17 mouse cellular contexts compared by ENCODE assay signal in genomic region chr3:110460192-110460591, GRCm38 (mm10).
"Had no signal": no experiment of that assay in that cellular context is flagged by ENCODE, and none has a peak within 500 bp of the region (broad histone marks: within the 10 kb centered on the region; RNA-seq: fewer than 3 reads in every experiment).

No protein-coding gene starts in this region.

- ATAC-seq: lung, postnatal 0 days; midbrain, embryonic 13.5 days; midbrain, embryonic 15.5 days had no signal

- H3K9me3 ChIP-seq: lung, embryonic 15.5 days; midbrain, embryonic 13.5 days; midbrain, embryonic 15.5 days; neural tube, embryonic 12.5 days; stomach, embryonic 15.5 days had no signal

- H3K4me2 ChIP-seq: lung, embryonic 15.5 days; midbrain, embryonic 11.5 days; midbrain, embryonic 13.5 days; midbrain, embryonic 15.5 days; neural tube, embryonic 12.5 days; stomach, embryonic 15.5 days had no signal

- H3K9ac ChIP-seq: lung, embryonic 15.5 days; midbrain, embryonic 13.5 days; midbrain, embryonic 15.5 days; neural tube, embryonic 12.5 days; stomach, embryonic 15.5 days had no signal

- H3K4me1 ChIP-seq: lung, embryonic 15.5 days; megakaryocyte, embryonic 14.5 days; midbrain, embryonic 13.5 days; midbrain, embryonic 15.5 days; neural tube, embryonic 12.5 days; stomach, embryonic 15.5 days had no signal

- H3K27ac ChIP-seq: lung, embryonic 15.5 days; macrophage; midbrain, embryonic 13.5 days; midbrain, embryonic 15.5 days; neural tube, embryonic 12.5 days; stomach, embryonic 15.5 days; stomach, postnatal 0 days had no signal

- H3K36me3 ChIP-seq: lung, embryonic 15.5 days; midbrain, embryonic 13.5 days; midbrain, embryonic 15.5 days; neural tube, embryonic 12.5 days; stomach, embryonic 15.5 days had no signal

- H3K27me3 ChIP-seq: lung, embryonic 15.5 days; megakaryocyte, embryonic 14.5 days; midbrain, embryonic 13.5 days; midbrain, embryonic 15.5 days; neural tube, embryonic 12.5 days; stomach, embryonic 15.5 days had no signal

- DNase-seq: lung, adult 2 months; lung, postnatal 14 days; lung, postnatal 36 days; right cerebral cortex, postnatal 14 days; thymus, adult 2 months; thymus, postnatal 25 days; thymus, postnatal 4 days had no signal

- H3K4me3 ChIP-seq: lung, embryonic 15.5 days; megakaryocyte, embryonic 14.5 days; midbrain, embryonic 13.5 days; midbrain, embryonic 15.5 days; neural tube, embryonic 12.5 days; stomach, embryonic 15.5 days had no signal
